Comparison of ENCODE assay signal across 17 mouse cellular contexts in genomic region chr6:34777981-34778668, GRCm38 (mm10). TPM values are rescaled to one million over a fixed set of nuclear protein-coding genes. Genes with fewer than 3 reads are reported as not detected.
DNase-seq lines count a peak whose midpoint lies in the region; ATAC-seq and TF ChIP-seq lines count a peak whose summit lies in the region.
"Had no signal": no experiment of that assay in that cellular context is flagged by ENCODE, and none has a peak within 500 bp of the region (broad histone marks: within the 10 kb centered on the region; RNA-seq: fewer than 3 reads in every experiment).

No protein-coding gene starts in this region.

- WGBS in lung, postnatal 0 days: 73% methylated on average over 10 of the region's 10 CpGs

- H3K27me3 ChIP-seq in lung, postnatal 0 days (replicated peaks; ENCODE audit: insufficient read depth, low read length): no peaks in the 10 kb centered on the region
- H3K27me3 ChIP-seq: hindbrain, embryonic 15.5 days; neural tube, embryonic 12.5 days had no signal

- no peak overlapping the region for H3K27ac ChIP-seq in gastrocnemius, adult 2 months
- no peak overlapping the region for H3K27ac ChIP-seq in lung, postnatal 0 days (ENCODE audit: low read length)
- H3K27ac ChIP-seq: hindbrain, embryonic 15.5 days; neural tube, embryonic 12.5 days had no signal

- H3K4me2 ChIP-seq in lung, postnatal 0 days (replicated peaks; ENCODE audit: low read depth, low read length): no peak overlapping the region
- H3K4me2 ChIP-seq: hindbrain, embryonic 15.5 days; neural tube, embryonic 12.5 days had no signal

- H3K4me3 ChIP-seq in gastrocnemius, adult 2 months: no peak overlapping the region
- H3K4me3 ChIP-seq in lung, postnatal 0 days (ENCODE audit: low read depth, low read length): no peak overlapping the region
- H3K4me3 ChIP-seq: hindbrain, embryonic 15.5 days; neural tube, embryonic 12.5 days had no signal

- no peak for DNase-seq in gastrocnemius, adult 2 months
- no peak for DNase-seq in gastrocnemius, postnatal 25 days
- DNase-seq in lung, postnatal 0 days (ENCODE audit: low spot score): no peak
- no peak for DNase-seq in lung, postnatal 36 days
- peak; percentile 53 for DNase-seq in ES-CJ7 (ENCODE audit: low read depth, low spot score)
- DNase-seq in naive thymus-derived CD4-positive, alpha-beta T cell, adult 2 months (ENCODE audit: low read depth): peak; percentile 47
- no peak for DNase-seq in ovary, postnatal 36 days (ENCODE audit: low spot score)
- DNase-seq in kidney, postnatal 25 days: no peak
- DNase-seq: adrenal gland, adult 8-10 months; gastrocnemius, postnatal 36 days; kidney, postnatal 36 days; lung, adult 2 months; right cerebral cortex, adult 18-20 months; thymus, postnatal 4 days had no signal

- no peak for ATAC-seq in lung, postnatal 0 days
- ATAC-seq: forebrain, embryonic 14.5 days had no signal

- H3K9ac ChIP-seq in lung, postnatal 0 days (replicated peaks; ENCODE audit: low read depth): no peak overlapping the region
- H3K9ac ChIP-seq: hindbrain, embryonic 15.5 days; neural tube, embryonic 12.5 days had no signal

- TF ChIP-seq EP300 in lung, postnatal 0 days (IDR thresholded peaks at IDR 0.05): no peak

- TF ChIP-seq CTCF in gastrocnemius, adult 2 months (IDR thresholded peaks at IDR 0.05): peak; percentile 46
- TF ChIP-seq CTCF in lung, postnatal 0 days (IDR thresholded peaks at IDR 0.05): peak; percentile 55

- intact Hi-C loops in gastrocnemius, adult 2 months (cut with DNase I): no loop called here

- no peaks in the 10 kb centered on the region for H3K36me3 ChIP-seq in lung, postnatal 0 days (ENCODE audit: insufficient read depth, low read length)
- H3K36me3 ChIP-seq: hindbrain, embryonic 15.5 days; neural tube, embryonic 12.5 days had no signal

- no peaks in the 10 kb centered on the region for H3K9me3 ChIP-seq in lung, postnatal 0 days (ENCODE audit: low read length)
- H3K9me3 ChIP-seq: hindbrain, embryonic 15.5 days; neural tube, embryonic 12.5 days had no signal

- H3K4me1 ChIP-seq in lung, postnatal 0 days (ENCODE audit: insufficient read depth, low read depth, low read length): peaks cover 3% of the 10 kb centered on the region; the same call in 1 of the 2 replicates
- H3K4me1 ChIP-seq: neural tube, embryonic 12.5 days had no signal

RNA-seq across cellular contexts. Expression of gene Agbl3, which starts 2.1 kb away (rescaled TPM):
- total RNA-seq in gastrocnemius, adult 2 months (2021): 1 to 10 TPM; 1.5 to 2.2 TPM
- total RNA-seq in gastrocnemius, postnatal 25 days (2021): 1 to 10 TPM; 2.5 to 3.2 TPM
- 13.2 and 16.0 TPM in 2 replicates for polyA plus RNA-seq in lung, postnatal 0 days (2015; fragmentation: Nextera tagmentation; extraction: Ambion mirVana)

Comparison
In these comparisons a context has a peak if more than half of its experiments do, and no peak if none do; other contexts are left out.
1. DNase-seq: peak in ES-CJ7 (single experiment) and naive thymus-derived CD4-positive, alpha-beta T cell, adult 2 months (single experiment); none in gastrocnemius, adult 2 months (single experiment), gastrocnemius, postnatal 25 days (single experiment), lung, postnatal 0 days (single experiment), lung, postnatal 36 days (single experiment), ovary, postnatal 36 days (single experiment) and kidney, postnatal 25 days (0 of 2).